Mouse (Mus musculus) brain, embryonic 14.5 days (tissue): ENCODE results near the gene Clcn3.

ENCODE experiments used
- CTCF ChIP-seq: fragments of 200-500 bp; IDR thresholded peaks from 2 replicates; pipeline ENCODE4 v1.5.1; 2012; ENCODE audit warnings: inconsistent platforms, mild to moderate bottlenecking, moderate library complexity, borderline replicate concordance; ENCODE audit not compliant: insufficient read depth, insufficient read length; ENCODE audit errors: extremely low read depth
- POLR2A ChIP-seq: fragments of 200-500 bp; IDR thresholded peaks from 2 replicates; pipeline ENCODE4 v1.6.1; 2012; ENCODE audit warnings: mild to moderate bottlenecking, inconsistent platforms, borderline replicate concordance; ENCODE audit not compliant: poor library complexity, insufficient read depth, insufficient read length, severe bottlenecking; ENCODE audit errors: extremely low read depth

GRCm38 (mm10) chr8:60900147-60900546, 83.0 kb downstream of the Clcn3 start:
- TF ChIP-seq POLR2A (no peak), CTCF (no peak)
